Mouse (Mus musculus): Measurements from ENCODE around the gene Rrnad1. TPM values are rescaled to one million over a fixed set of nuclear protein-coding genes. Genes with fewer than 3 reads are reported as not detected.

Rrnad1 gene
- polyA plus RNA-seq, 1 experiment from 2014 or later = 20.2 TPM

DNA sequence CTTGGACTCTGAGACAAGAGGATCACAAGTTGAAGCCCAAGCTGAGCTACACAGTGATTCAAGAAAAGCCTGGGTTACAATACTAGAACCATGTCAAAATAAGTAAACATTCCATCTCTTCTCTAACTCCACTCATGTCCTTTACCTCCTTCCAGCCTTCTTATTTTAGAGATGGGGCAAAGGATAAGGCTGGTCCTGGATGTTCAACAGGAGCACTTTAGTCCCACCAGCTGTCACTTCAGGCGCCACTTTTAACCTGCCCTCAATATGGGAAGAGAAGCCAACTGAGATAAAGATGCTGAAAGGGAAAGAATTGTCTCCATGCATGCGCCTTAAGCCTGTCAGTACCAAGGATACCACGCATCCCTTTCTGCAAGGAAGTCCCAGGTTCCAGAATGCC is 46.2 kb downstream of the Rrnad1 start:
- Histone ChIP-seq H3K9me3 (ENCODE audit: control insufficient read depth, low read length) (peaks cover 6% of the 10 kb centered on the region; the same call in 1 of the 2 replicates), H3K27me3 (ENCODE audit: control insufficient read depth, insufficient read depth, low read depth, low read length) (no peaks in the 10 kb centered on the region), H3K9ac (ENCODE audit: low read length) (peak overlapping the region; percentile 98), H3K4me3 (ENCODE audit: low read length) (peak overlapping the region; percentile 100), H3K4me2 (ENCODE audit: low read depth, low read length) (peak overlapping the region; percentile 97), H3K4me1 (replicated peaks; ENCODE audit: control insufficient read depth, insufficient read depth, low read length) (peaks cover 16% of the 10 kb centered on the region), H3K36me3 (ENCODE audit: control insufficient read depth, insufficient read depth, low read length) (peaks cover 9% of the 10 kb centered on the region), H3K27ac (ENCODE audit: low read length) (peak overlapping the region; percentile 93)
- ATAC-seq (ENCODE audit: low read depth) = no peak
- WGBS = 3% methylated on average over 3 of the region's 3 CpGs

DNA sequence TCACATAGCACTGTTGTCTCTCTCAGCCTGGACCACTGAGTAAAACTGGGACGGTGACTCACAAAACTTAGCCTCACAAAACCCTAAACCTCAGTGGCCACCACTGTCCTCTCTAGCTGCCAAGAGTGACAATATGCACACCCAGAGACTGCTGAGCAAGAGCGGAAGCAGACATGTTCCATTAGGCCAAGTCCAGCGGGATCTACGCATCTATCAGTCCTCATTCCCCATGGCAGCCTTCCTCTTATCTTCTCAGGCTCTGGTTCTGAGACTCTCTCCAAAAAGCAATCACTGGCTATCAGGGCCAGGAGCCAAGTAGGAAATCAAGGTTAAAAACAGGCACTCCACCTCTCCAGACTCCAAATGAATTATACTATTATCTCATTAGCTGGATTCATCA is 52.8 kb downstream of the Rrnad1 start:
- no peaks in the 10 kb centered on the region for H3K4me1 ChIP-seq (replicated peaks; ENCODE audit: control insufficient read depth, insufficient read depth, low read length)
- H3K9me3 ChIP-seq (ENCODE audit: control insufficient read depth, low read length) = no peaks in the 10 kb centered on the region
- H3K27me3 ChIP-seq (ENCODE audit: control insufficient read depth, insufficient read depth, low read depth, low read length) = no peaks in the 10 kb centered on the region
- 84% methylated on average over 4 of the region's 4 CpGs for WGBS
- no peak overlapping the region for H3K4me2 ChIP-seq (ENCODE audit: low read depth, low read length)
- peaks cover 11% of the 10 kb centered on the region for H3K36me3 ChIP-seq (ENCODE audit: control insufficient read depth, insufficient read depth, low read length)
- no peak for ATAC-seq (ENCODE audit: low read depth)
- no peak overlapping the region for H3K27ac ChIP-seq (ENCODE audit: low read length)
- no peak overlapping the region for H3K4me3 ChIP-seq (ENCODE audit: low read length)
- H3K9ac ChIP-seq (ENCODE audit: low read length) = no peak overlapping the region

Other genes with a start within 250 kb of the Rrnad1 start
- 3.9 and 5.9 TPM in 2 replicates for gene Lrrc71, start 182.1 kb downstream of the Rrnad1 start, polyA plus RNA-seq (2015; fragmentation: Nextera tagmentation; extraction: Ambion mirVana)
- gene Ntrk1, start 135.6 kb downstream of the Rrnad1 start, polyA plus RNA-seq (2015; fragmentation: Nextera tagmentation; extraction: Ambion mirVana) = 1.5 and 1.6 TPM in 2 replicates
- 0.04 and 0.23 TPM in 2 replicates for gene Insrr, start 133.8 kb downstream of the Rrnad1 start, polyA plus RNA-seq (2015; fragmentation: Nextera tagmentation; extraction: Ambion mirVana)
- 32.4 and 34.5 TPM in 2 replicates for gene Pear1, start 106.4 kb downstream of the Rrnad1 start, polyA plus RNA-seq (2015; fragmentation: Nextera tagmentation; extraction: Ambion mirVana)
- gene Sh2d2a, start 84.0 kb downstream of the Rrnad1 start, polyA plus RNA-seq (2015; fragmentation: Nextera tagmentation; extraction: Ambion mirVana) = 0.36 and 2.0 TPM in 2 replicates
- 8.3 and 11.7 TPM in 2 replicates for gene Prcc, start 45.1 kb downstream of the Rrnad1 start, polyA plus RNA-seq (2015; fragmentation: Nextera tagmentation; extraction: Ambion mirVana)
- 81.3 and 86.3 TPM in 2 replicates for gene Hdgf, start 24.4 kb downstream of the Rrnad1 start, polyA plus RNA-seq (2015; fragmentation: Nextera tagmentation; extraction: Ambion mirVana)
- 77.5 and 79.3 TPM in 2 replicates for gene Mrpl24, start 11.2 kb downstream of the Rrnad1 start, polyA plus RNA-seq (2015; fragmentation: Nextera tagmentation; extraction: Ambion mirVana)
- 50.3 and 54.8 TPM in 2 replicates for gene Isg20l2, start 403 bp downstream of the Rrnad1 start, polyA plus RNA-seq (2015; fragmentation: Nextera tagmentation; extraction: Ambion mirVana)
- 4.7 and 4.9 TPM in 2 replicates for gene Crabp2, start 17.9 kb upstream of the Rrnad1 start, polyA plus RNA-seq (2015; fragmentation: Nextera tagmentation; extraction: Ambion mirVana)
- gene Nes, start 40.4 kb upstream of the Rrnad1 start, polyA plus RNA-seq (2015; fragmentation: Nextera tagmentation; extraction: Ambion mirVana) = 15.5 and 15.6 TPM in 2 replicates
- 0.44 and 0.54 TPM in 2 replicates for gene Bcan, start 69.5 kb upstream of the Rrnad1 start, polyA plus RNA-seq (2015; fragmentation: Nextera tagmentation; extraction: Ambion mirVana)
- 0.10 and 0.28 TPM in 2 replicates for gene Hapln2, start 96.9 kb upstream of the Rrnad1 start, polyA plus RNA-seq (2015; fragmentation: Nextera tagmentation; extraction: Ambion mirVana)
- gene Gpatch4, start 112.4 kb upstream of the Rrnad1 start, polyA plus RNA-seq (2015; fragmentation: Nextera tagmentation; extraction: Ambion mirVana) = 22.4 and 25.6 TPM in 2 replicates
- 203 and 211 TPM in 2 replicates for gene Naxe, start 127.8 kb upstream of the Rrnad1 start, polyA plus RNA-seq (2015; fragmentation: Nextera tagmentation; extraction: Ambion mirVana)
- not detected in 2 replicates for gene Ttc24, start 147.6 kb upstream of the Rrnad1 start, polyA plus RNA-seq (2015; fragmentation: Nextera tagmentation; extraction: Ambion mirVana)
- gene Iqgap3, start 151.3 kb upstream of the Rrnad1 start, polyA plus RNA-seq (2015; fragmentation: Nextera tagmentation; extraction: Ambion mirVana) = 23.4 and 26.9 TPM in 2 replicates
- 19.9 and 22.9 TPM in 2 replicates for gene Mef2d, start 211.7 kb upstream of the Rrnad1 start, polyA plus RNA-seq (2015; fragmentation: Nextera tagmentation; extraction: Ambion mirVana)